Mouse (Mus musculus) small intestine, adult 2 months (tissue): Measurements from ENCODE around the gene Lrp2.

ENCODE experiments used
- CTCF ChIP-seq: fragments of 200-500 bp; IDR thresholded peaks from 2 replicates; pipeline ENCODE4 v1.5.1; 2012; ENCODE audit warnings: low read depth, mild to moderate bottlenecking, control low read depth, inconsistent platforms, low read length, moderate library complexity, mixed read lengths; ENCODE audit not compliant: insufficient replicate concordance, insufficient read length; ENCODE audit errors: extremely low read depth
- POLR2A ChIP-seq: fragments of 200-500 bp; IDR thresholded peaks from 2 replicates; pipeline ENCODE4 v1.6.1; 2012; ENCODE audit warnings: low read depth, mild to moderate bottlenecking, control low read depth, inconsistent platforms, low read length, moderate library complexity

DNA sequence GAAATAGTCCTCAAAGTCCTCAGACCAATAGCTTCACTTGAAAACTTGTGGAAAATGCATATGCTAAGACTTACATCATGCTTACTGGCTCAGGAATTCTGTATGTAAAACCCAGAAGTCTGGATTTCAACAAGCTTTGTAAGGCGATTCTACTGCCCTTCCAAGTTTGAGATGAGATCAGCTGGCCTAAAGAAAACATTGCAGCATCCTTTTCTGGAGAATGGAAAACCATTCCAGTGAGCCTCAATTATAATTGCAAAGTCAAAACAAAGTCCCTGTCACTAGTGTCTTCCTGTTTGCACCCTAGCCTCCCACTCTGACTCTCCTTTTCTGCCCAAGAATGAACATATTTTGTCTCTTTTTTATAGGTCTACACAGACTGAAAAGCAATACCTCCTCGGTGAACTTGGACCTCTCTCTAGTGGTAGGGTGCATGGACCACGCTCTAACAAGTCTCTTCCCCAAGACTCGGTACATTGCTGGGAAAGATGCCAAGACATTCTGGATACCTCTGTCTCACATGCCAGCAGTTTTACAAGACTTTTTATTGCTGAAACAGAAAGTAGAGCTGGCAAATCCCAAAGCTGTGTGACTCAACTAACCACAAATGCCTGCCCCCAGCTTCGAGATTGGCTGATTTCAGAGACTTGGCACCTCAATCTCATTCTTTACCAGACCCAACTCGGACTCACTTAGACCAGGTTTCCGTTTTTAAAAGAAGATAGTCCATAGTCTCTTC is 184.8 kb downstream of the Lrp2 start:
- TF ChIP-seq CTCF (no peak), POLR2A (no peak)
